Mouse (Mus musculus) kidney, postnatal 0 days (tissue): ENCODE results near the gene Baiap2l1. TPM values are rescaled to one million over a fixed set of nuclear protein-coding genes. Genes with fewer than 3 reads are reported as not detected.

ENCODE experiments used
- ATAC-seq: fragments of 200-750 bp; cut with Nextera tagmentation; replicated peaks from 2 replicates; pipeline ENCODE4 v1.8.0; 2017; ENCODE audit warnings: low read depth, moderate number of reproducible peaks, moderate TSS enrichment, moderate library complexity; ENCODE audit not compliant: low FRiP score
- DNase-seq: peaks from one replicate; pipeline ENCODE4 v3.0.0-alpha.2; 2016; ENCODE audit warnings: low spot score
- H3K27ac ChIP-seq: fragments of 300-500 bp; sonication (generic); 2 replicates; pipeline ENCODE4 v1.5.1; 2014; ENCODE audit warnings: mild to moderate bottlenecking
- H3K27me3 ChIP-seq: fragments of 300-500 bp; sonication (generic); 2 replicates; pipeline ENCODE4 v1.6.1; 2014; ENCODE audit warnings: low read length, mixed read lengths; ENCODE audit not compliant: insufficient read depth
- H3K36me3 ChIP-seq: fragments of 300-500 bp; sonication (generic); 2 replicates; pipeline ENCODE4 v1.6.1; 2014; ENCODE audit warnings: low read length, mixed read lengths; ENCODE audit not compliant: insufficient read depth
- H3K4me1 ChIP-seq: fragments of 300-500 bp; sonication (generic); replicated peaks from 2 replicates; pipeline ENCODE4 v1.6.1; 2014; ENCODE audit warnings: antibody characterized with exemption, low read length, mixed read lengths; ENCODE audit not compliant: insufficient read depth
- H3K4me2 ChIP-seq: fragments of 300-500 bp; sonication (generic); 2 replicates; pipeline ENCODE4 v1.6.1; 2014; ENCODE audit warnings: mild to moderate bottlenecking, low read length, moderate library complexity, mixed read lengths
- H3K4me3 ChIP-seq: fragments of 300-500 bp; sonication (generic); replicated peaks from 2 replicates; pipeline ENCODE4 v1.5.1; 2014; ENCODE audit warnings: low read depth, low read length
- H3K9ac ChIP-seq: fragments of 300-500 bp; sonication (generic); 2 replicates; pipeline ENCODE4 v1.6.1; 2014; ENCODE audit warnings: low read depth, low read length
- H3K9me3 ChIP-seq: fragments of 300-500 bp; sonication (generic); replicated peaks from 2 replicates; pipeline ENCODE4 v1.6.1; 2016; ENCODE audit warnings: low read length, inconsistent platforms, mixed read lengths
- CTCF ChIP-seq: IDR thresholded peaks from 2 replicates; pipeline ENCODE4 v1.5.1; 2016; ENCODE audit warnings: antibody characterized with exemption, low read depth, mild to moderate bottlenecking, moderate library complexity
- WGBS: fragments of 180-500 bp; shearing (Covaris S2); extraction: QIAGEN DNeasy Blood & Tissue Kit; methylation state at CpG from one replicate; pipeline ENCODE4 v1.1.7; 2014; 5-methylcytosine and 5-hydroxymethylcytosine counted together
- polyA plus RNA-seq: library from polyadenylated mRNA; unstranded; fragments of >200 nt; fragmentation: Nextera tagmentation; extraction: Ambion mirVana; gene quantifications from 2 replicates; pipeline ENCODE4 v1.2.1, GENCODE M21; 2015

The Baiap2l1 gene
- polyA plus RNA-seq, 1 experiment from 2014 or later, result 14.0 TPM

- 0 out of 2 replicates have a peak, but pooled peaks cover 3% of the 10 kb centered on the region for H3K36me3 ChIP-seq
- H3K27ac ChIP-seq, result no peak overlapping the region
- H3K4me1 ChIP-seq, result no peaks in the 10 kb centered on the region
- H3K4me2 ChIP-seq, result no peak overlapping the region
- H3K27me3 ChIP-seq, result no peaks in the 10 kb centered on the region
- no peak for TF ChIP-seq CTCF
- 62% methylated on average over 9 of the region's 9 CpGs for WGBS
- ATAC-seq (no peak), DNase-seq (no peak)
- H3K4me3 ChIP-seq, result no peak overlapping the region
- no peak overlapping the region for H3K9ac ChIP-seq
- H3K9me3 ChIP-seq, result no peaks in the 10 kb centered on the region
Measured at GRCm38 (mm10) chr5:144286591-144287266, 71.2 kb downstream of the Baiap2l1 start.

GRCm38 (mm10) chr5:144284599-144284998 lies 73.3 kb downstream of the Baiap2l1 start:
- Histone ChIP-seq H3K4me3 (no peak overlapping the region), H3K9me3 (no peaks in the 10 kb centered on the region), H3K9ac (no peak overlapping the region), H3K36me3 (peaks cover 11% of the 10 kb centered on the region; the same call in 1 of the 2 replicates), H3K27ac (no peak overlapping the region), H3K4me1 (no peaks in the 10 kb centered on the region), H3K4me2 (no peak overlapping the region), H3K27me3 (no peaks in the 10 kb centered on the region)
- no peak for TF ChIP-seq CTCF
- DNase-seq, result no peak
- 77% methylated on average over 5 of the region's 5 CpGs for WGBS
- no peak for ATAC-seq

- H3K27ac ChIP-seq, result no peak overlapping the region
- no peak overlapping the region for H3K4me2 ChIP-seq
- peaks cover 11% of the 10 kb centered on the region; the same call in 1 of the 2 replicates for H3K36me3 ChIP-seq
- H3K27me3 ChIP-seq, result no peaks in the 10 kb centered on the region
- 43% methylated on average over 8 of the region's 8 CpGs for WGBS
- DNase-seq (peak; percentile 34), ATAC-seq (no peak)
- no peaks in the 10 kb centered on the region for H3K4me1 ChIP-seq
- no peak overlapping the region for H3K9ac ChIP-seq
- TF ChIP-seq CTCF, result no peak
- H3K4me3 ChIP-seq, result no peak overlapping the region
- no peaks in the 10 kb centered on the region for H3K9me3 ChIP-seq
Measured at GRCm38 (mm10) chr5:144283551-144284031, 74.3 kb downstream of the Baiap2l1 start.

GRCm38 (mm10) chr5:144282470-144283260 lies 75.2 kb downstream of the Baiap2l1 start:
- H3K4me1 ChIP-seq, result no peaks in the 10 kb centered on the region
- DNase-seq (no peak), ATAC-seq (no peak)
- H3K27me3 ChIP-seq, result no peaks in the 10 kb centered on the region
- 82% methylated on average over 11 of the region's 11 CpGs for WGBS
- H3K9ac ChIP-seq, result 0 out of 2 replicates have a peak overlapping the region, but pooled peaks have one; percentile 0
- TF ChIP-seq CTCF, result no peak
- no peak overlapping the region for H3K4me3 ChIP-seq
- H3K9me3 ChIP-seq, result no peaks in the 10 kb centered on the region
- H3K27ac ChIP-seq, result no peak overlapping the region
- H3K36me3 ChIP-seq, result peaks cover 11% of the 10 kb centered on the region; the same call in 1 of the 2 replicates
- no peak overlapping the region for H3K4me2 ChIP-seq

GRCm38 (mm10) chr5:144279926-144280325 lies 78.0 kb downstream of the Baiap2l1 start:
- ATAC-seq, result no peak
- H3K27me3 ChIP-seq, result no peaks in the 10 kb centered on the region
- DNase-seq, result no peak
- H3K4me2 ChIP-seq, result no peak overlapping the region
- no peak overlapping the region for H3K4me3 ChIP-seq
- H3K27ac ChIP-seq, result no peak overlapping the region
- no peak for TF ChIP-seq CTCF
- no peaks in the 10 kb centered on the region for H3K9me3 ChIP-seq
- H3K4me1 ChIP-seq, result no peaks in the 10 kb centered on the region
- peaks cover 17% of the 10 kb centered on the region for H3K36me3 ChIP-seq
- 90% methylated on average over 13 of the region's 13 CpGs for WGBS
- H3K9ac ChIP-seq, result no peak overlapping the region

GRCm38 (mm10) chr5:144279081-144279541 lies 78.8 kb downstream of the Baiap2l1 start:
- H3K4me2 ChIP-seq, result no peak overlapping the region
- H3K36me3 ChIP-seq, result peaks cover 17% of the 10 kb centered on the region
- no peaks in the 10 kb centered on the region for H3K4me1 ChIP-seq
- DNase-seq, result no peak
- H3K27me3 ChIP-seq, result no peaks in the 10 kb centered on the region
- no peak for ATAC-seq
- no peaks in the 10 kb centered on the region for H3K9me3 ChIP-seq
- H3K9ac ChIP-seq, result no peak overlapping the region
- WGBS, result 76% methylated on average over 9 of the region's 9 CpGs
- no peak for TF ChIP-seq CTCF
- no peak overlapping the region for H3K27ac ChIP-seq
- no peak overlapping the region for H3K4me3 ChIP-seq
